Mouse (Mus musculus): ENCODE data around the gene Prkcz.

DNA sequence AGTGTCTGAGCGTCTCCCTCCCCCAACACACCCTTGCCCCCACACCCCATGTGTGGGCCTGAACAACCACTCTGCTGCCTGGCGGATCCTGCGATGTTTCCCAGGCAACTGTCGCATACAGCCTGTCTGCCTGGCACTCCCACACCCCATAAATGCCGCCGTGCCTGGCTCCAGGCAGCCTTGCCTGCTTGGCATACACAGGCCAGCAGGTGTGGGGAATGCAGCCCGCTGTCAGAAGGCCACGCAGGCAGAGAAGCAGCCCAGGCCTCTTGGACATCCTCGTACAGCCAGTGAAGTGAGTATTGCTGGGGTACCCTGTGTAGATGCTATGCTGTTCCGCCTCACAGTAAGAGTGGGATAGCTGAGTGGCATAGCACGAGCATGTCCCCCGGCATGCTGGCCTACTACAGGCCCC lies 114.5 kb downstream of the Prkcz start:
- TF ChIP-seq E2F4 (IDR thresholded peaks at IDR 0.05; ENCODE audit: insufficient replicate concordance, low read depth, low read length) (no peak), IRF4 (IDR thresholded peaks at IDR 0.05; ENCODE audit: low read depth, low read length) (no peak), CTCF (conservative IDR thresholded peaks at IDR 0.05 in 1 of 2, IDR thresholded peaks at IDR 0.05 in 1 of 2; ENCODE audit: low read depth in 2 of 2, low read length in 2 of 2) (no peak), RAD21 (IDR thresholded peaks at IDR 0.05; ENCODE audit: low read depth, low read length) (no peak), MEF2A (IDR thresholded peaks at IDR 0.05; ENCODE audit: borderline replicate concordance, low read depth, low read length) (no peak), ZNF384 (IDR thresholded peaks at IDR 0.05; ENCODE audit: low read depth, low read length) (no peak)
